Mouse (Mus musculus): ENCODE measurements at regions not wholly inside any gene's neighbourhood (a gene's known extent, or its start where the extent isn't known, plus 50 kb on each side); places are given as distances from the start of the nearest gene placed in this dataset.
A peak's percentile ranks its signal among the peaks of the same experiment; 100 is the strongest.

DNA sequence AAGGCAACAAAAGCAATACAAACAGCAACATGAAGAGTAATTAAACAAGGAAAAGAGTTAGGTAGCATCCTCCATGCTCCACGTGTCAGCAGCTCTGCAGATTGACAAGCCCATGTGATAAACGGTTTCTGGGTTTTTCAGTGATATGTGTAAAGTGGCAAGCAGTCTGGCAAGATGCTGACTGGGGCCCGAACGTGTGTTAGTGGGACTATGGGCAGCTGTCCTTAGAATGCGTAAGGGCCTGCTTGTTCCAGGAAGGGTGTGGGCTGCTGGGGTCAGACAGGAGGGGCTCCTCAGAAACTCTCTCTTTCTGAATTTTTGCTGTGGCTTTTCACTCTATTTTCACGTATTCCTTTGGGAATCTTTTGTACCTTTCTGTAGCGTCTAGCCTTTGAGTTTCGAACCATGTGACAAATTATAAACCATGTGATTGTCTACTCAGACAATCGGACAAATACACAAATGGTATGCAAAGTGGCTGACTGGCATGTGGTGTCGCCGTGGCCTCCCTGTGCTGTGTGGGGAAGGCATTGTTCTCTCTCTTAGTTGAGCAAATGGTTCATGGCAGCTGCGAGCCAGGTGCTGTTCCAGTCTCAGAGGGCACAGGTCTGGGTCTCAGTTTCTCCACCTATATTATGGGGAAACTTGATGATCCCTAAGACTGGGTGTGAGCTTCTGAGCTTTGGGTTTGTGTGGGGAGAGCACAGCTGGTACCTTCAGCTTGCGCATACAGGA lies 62.5 kb upstream of the Mrps10 start:
- peak; percentile 35 for DNase-seq (ENCODE audit: extremely low read depth)

GRCm38 (mm10) chr17:47304463-47305199 lies 64.1 kb upstream of the Mrps10 start:
- H3K79me2 ChIP-seq (replicated peaks; ENCODE audit: control insufficient read depth, extremely low read depth, insufficient read depth, poor library complexity, severe bottlenecking), result no peaks in the 10 kb centered on the region
- in situ Hi-C loops (cut with MboI; ENCODE audit: low pct_ligation_motif_present, low pct_unique_long_range_greater_than_20kb, low sequenced_read_pairs) (no loop called here), dilution Hi-C loops (cut with MboI; ENCODE audit: extremely low pct_ligation_motif_present, extremely low pct_unique_long_range_greater_than_20kb, low sequenced_read_pairs) (no loop called here)
- TF ChIP-seq MEF2A (IDR thresholded peaks at IDR 0.05; ENCODE audit: borderline replicate concordance, low read depth, low read length) (no peak), TBP (conservative IDR thresholded peaks at IDR 0.05; ENCODE audit: low read depth, low read length) (no peak), BHLHE40 (IDR thresholded peaks at IDR 0.05; ENCODE audit: low read depth, low read length) (no peak), MAFK (IDR thresholded peaks at IDR 0.05; ENCODE audit: insufficient replicate concordance, low read length) (no peak), CHD1 (IDR thresholded peaks at IDR 0.05; ENCODE audit: low read depth, low read length) (no peak), HCFC1 (IDR thresholded peaks at IDR 0.05; ENCODE audit: low read depth, low read length) (no peak), RAD21 (IDR thresholded peaks at IDR 0.05; ENCODE audit: low read depth, low read length) (no peak), SMC3 (IDR thresholded peaks at IDR 0.05; ENCODE audit: low read depth, low read length) (no peak), CTCF (conservative IDR thresholded peaks at IDR 0.05 in 1 of 2, IDR thresholded peaks at IDR 0.05 in 1 of 2; ENCODE audit: low read depth in 2 of 2, low read length in 2 of 2) (no peak), IRF4 (IDR thresholded peaks at IDR 0.05; ENCODE audit: low read depth, low read length) (no peak), MYC (IDR thresholded peaks at IDR 0.05; ENCODE audit: low read depth, low read length) (no peak), ZKSCAN1 (IDR thresholded peaks at IDR 0.05; ENCODE audit: borderline replicate concordance, low read depth, low read length) (no peak), ZNF384 (IDR thresholded peaks at IDR 0.05; ENCODE audit: low read depth, low read length) (no peak), PAX5 (IDR thresholded peaks at IDR 0.05; ENCODE audit: low read length) (no peak), JUND (conservative IDR thresholded peaks at IDR 0.05; ENCODE audit: low read depth, low read length) (no peak), POLR2AphosphoS2 (IDR thresholded peaks at IDR 0.05; ENCODE audit: low read depth, low read length) (no peak), JUN (IDR thresholded peaks at IDR 0.05; ENCODE audit: insufficient read depth, low read depth, low read length) (no peak), UBTF (IDR thresholded peaks at IDR 0.05; ENCODE audit: low read depth, low read length) (no peak), RCOR1 (conservative IDR thresholded peaks at IDR 0.05; ENCODE audit: low read depth, low read length) (no peak), SIN3A (IDR thresholded peaks at IDR 0.05; ENCODE audit: low read length) (no peak)
- peaks cover 0 to 3% of the 10 kb centered on the region in 2 experiments for H3K36me3 ChIP-seq (replicated peaks in 1 of 2; ENCODE audit: control insufficient read depth in 1 of 2, insufficient read depth in 1 of 2, low read length in 1 of 2)
- H3K4me1 ChIP-seq (ENCODE audit: control insufficient read depth in 1 of 2, insufficient read depth in 2 of 2), result peaks cover 2 to 23% of the 10 kb centered on the region in 2 experiments; a peak in 2 of 4 replicates
- H3K9ac ChIP-seq (ENCODE audit: insufficient read depth, low read depth), result no peak overlapping the region
- no peak overlapping the region for H3K27ac ChIP-seq (ENCODE audit: insufficient read depth, low read depth)
- no peak for DNase-seq (ENCODE audit: extremely low read depth)
- no peak overlapping the region for H3K4me2 ChIP-seq (ENCODE audit: insufficient read depth, low read depth, poor library complexity, severe bottlenecking)
- H3K27me3 ChIP-seq (replicated peaks), result no peaks in the 10 kb centered on the region
- no peak overlapping the region for H3K4me3 ChIP-seq (replicated peaks in 1 of 3; ENCODE audit: low read depth in 2 of 3, low read length in 2 of 3, poor library complexity in 1 of 3)
- H3K9me3 ChIP-seq (replicated peaks; ENCODE audit: low read length), result no peaks in the 10 kb centered on the region

More for the DNA sequence above, 62.5 kb upstream of the Mrps10 start:
- H3K9ac ChIP-seq (ENCODE audit: insufficient read depth, low read depth), result no peak overlapping the region
- H3K4me3 ChIP-seq (replicated peaks in 1 of 3; ENCODE audit: low read depth in 2 of 3, low read length in 2 of 3, poor library complexity in 1 of 3), result no peak overlapping the region
- peaks cover 2 to 23% of the 10 kb centered on the region in 2 experiments; a peak in 2 of 4 replicates for H3K4me1 ChIP-seq (ENCODE audit: control insufficient read depth in 1 of 2, insufficient read depth in 2 of 2)
- H3K27me3 ChIP-seq (replicated peaks), result no peaks in the 10 kb centered on the region
- peaks cover 0 to 3% of the 10 kb centered on the region in 2 experiments for H3K36me3 ChIP-seq (replicated peaks in 1 of 2; ENCODE audit: control insufficient read depth in 1 of 2, insufficient read depth in 1 of 2, low read length in 1 of 2)
- no peak overlapping the region for H3K27ac ChIP-seq (ENCODE audit: insufficient read depth, low read depth)
- no peaks in the 10 kb centered on the region for H3K9me3 ChIP-seq (replicated peaks; ENCODE audit: low read length)
- TF ChIP-seq MAX (IDR thresholded peaks at IDR 0.05; ENCODE audit: low read length) (peak; percentile 47; the same call in 1 of the 2 replicates), NELFE (IDR thresholded peaks at IDR 0.05; ENCODE audit: low read depth, low read length) (no peak)
- no peaks in the 10 kb centered on the region for H3K79me2 ChIP-seq (replicated peaks; ENCODE audit: control insufficient read depth, extremely low read depth, insufficient read depth, poor library complexity, severe bottlenecking)
- in situ Hi-C loops (cut with MboI; ENCODE audit: low pct_ligation_motif_present, low pct_unique_long_range_greater_than_20kb, low sequenced_read_pairs), result no loop called here
- no peak overlapping the region for H3K4me2 ChIP-seq (ENCODE audit: insufficient read depth, low read depth, poor library complexity, severe bottlenecking)
- dilution Hi-C loops (cut with MboI; ENCODE audit: extremely low pct_ligation_motif_present, extremely low pct_unique_long_range_greater_than_20kb, low sequenced_read_pairs), result no loop called here

Measured in CH12.LX (cell line).